Mouse (Mus musculus) midbrain, embryonic 10.5 days (tissue): ENCODE data around the gene Pinlyp. TPM values are rescaled to one million over a fixed set of nuclear protein-coding genes. Genes with fewer than 3 reads are reported as not detected.

Source experiments
- DNase-seq: peaks from one replicate; pipeline ENCODE4 v3.0.0-alpha.2; 2017; ENCODE audit warnings: low spot score
- H3K27ac ChIP-seq: fragments of 300-500 bp; sonication (generic); replicated peaks from 2 replicates; pipeline ENCODE4 v1.5.1; 2016; ENCODE audit warnings: mild to moderate bottlenecking
- H3K27me3 ChIP-seq: fragments of 300-500 bp; sonication (generic); 2 replicates; pipeline ENCODE4 v1.6.1; 2016; ENCODE audit warnings: low read depth, mild to moderate bottlenecking; ENCODE audit not compliant: poor library complexity, severe bottlenecking
- H3K36me3 ChIP-seq: fragments of 300-500 bp; sonication (generic); 2 replicates; pipeline ENCODE4 v1.6.1; 2016; ENCODE audit warnings: mild to moderate bottlenecking, moderate library complexity
- H3K4me1 ChIP-seq: fragments of 300-500 bp; sonication (generic); 2 replicates; pipeline ENCODE4 v1.6.1; 2016
- H3K4me3 ChIP-seq: fragments of 300-500 bp; sonication (generic); 2 replicates; pipeline ENCODE4 v1.5.1; 2016; ENCODE audit warnings: mild to moderate bottlenecking, moderate library complexity
- H3K9me3 ChIP-seq: fragments of 300-500 bp; sonication (generic); replicated peaks from 2 replicates; pipeline ENCODE4 v1.6.1; 2016; ENCODE audit warnings: mild to moderate bottlenecking
- WGBS: fragments of 180-500 bp; shearing (Covaris S2); methylation state at CpG from one replicate; pipeline ENCODE4 v1.1.7; 2016; 5-methylcytosine and 5-hydroxymethylcytosine counted together
- polyA plus RNA-seq: library from polyadenylated mRNA; unstranded; fragments of >200 nt; fragmentation: Nextera tagmentation; extraction: Ambion mirVana; gene quantifications from 2 replicates; pipeline ENCODE4 v1.2.1, GENCODE M21; 2016

Pinlyp gene
- polyA plus RNA-seq, 1 experiment from 2014 or later = 0.14 TPM

DNA sequence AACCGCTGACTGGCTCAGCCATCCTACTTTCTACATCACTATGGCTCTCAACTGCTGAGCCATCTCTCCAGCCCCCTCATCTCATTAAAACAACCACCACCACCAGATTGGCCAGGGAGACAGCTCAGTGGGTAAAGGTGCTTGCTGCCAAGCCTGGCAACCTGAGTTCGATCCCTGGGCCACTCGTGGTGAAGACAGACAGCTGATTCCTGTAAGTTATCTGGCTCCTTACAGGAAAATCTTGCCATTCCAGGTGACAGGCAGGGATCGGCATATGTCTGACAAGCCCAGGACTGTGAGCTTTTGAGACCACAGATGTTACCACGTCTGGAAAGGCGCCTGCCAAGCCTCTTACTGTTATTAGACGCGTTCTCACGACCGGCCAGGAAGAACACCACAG lies 31.9 kb upstream of the Pinlyp start:
- Histone ChIP-seq H3K4me1 (no peaks in the 10 kb centered on the region), H3K27ac (no peak overlapping the region), H3K4me3 (no peak overlapping the region), H3K9me3 (no peaks in the 10 kb centered on the region), H3K27me3 (no peaks in the 10 kb centered on the region), H3K36me3 (peaks cover 8% of the 10 kb centered on the region)
- no peak for DNase-seq
- 92% methylated on average over 10 of the region's 10 CpGs for WGBS

DNA sequence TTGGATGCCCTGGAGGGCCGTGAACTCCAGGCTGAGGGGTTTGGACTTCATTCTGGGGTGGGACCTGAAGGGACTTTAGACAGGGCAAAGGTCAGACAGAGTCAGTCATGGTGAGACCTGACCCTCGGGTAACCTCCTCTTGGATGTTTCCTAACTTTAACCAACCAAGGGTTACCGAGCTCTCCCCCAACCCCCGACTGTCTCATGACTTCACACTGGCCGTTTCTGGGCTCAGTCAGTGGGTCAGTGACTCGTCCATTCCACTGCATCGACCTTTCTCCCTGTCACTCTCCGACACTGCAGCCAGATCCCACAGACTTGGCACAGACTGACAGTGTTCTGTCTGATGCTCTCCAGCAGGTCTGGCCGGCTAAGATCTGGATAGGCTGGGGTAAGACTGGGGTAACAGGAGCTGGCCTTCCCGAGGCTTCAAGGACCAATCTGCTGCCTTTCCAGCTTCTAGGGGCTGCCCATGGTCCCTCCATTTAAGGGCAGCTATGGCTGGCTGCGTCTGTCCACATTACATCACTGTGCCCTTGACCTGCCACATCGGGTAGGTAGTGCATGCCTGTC lies 28.4 kb upstream of the Pinlyp start:
- Histone ChIP-seq H3K27ac (no peak overlapping the region), H3K27me3 (no peaks in the 10 kb centered on the region), H3K4me3 (no peak overlapping the region), H3K4me1 (no peaks in the 10 kb centered on the region), H3K9me3 (no peaks in the 10 kb centered on the region), H3K36me3 (peaks cover 42% of the 10 kb centered on the region)
- no peak for DNase-seq
- 70% methylated on average over 12 of the region's 12 CpGs for WGBS

DNA sequence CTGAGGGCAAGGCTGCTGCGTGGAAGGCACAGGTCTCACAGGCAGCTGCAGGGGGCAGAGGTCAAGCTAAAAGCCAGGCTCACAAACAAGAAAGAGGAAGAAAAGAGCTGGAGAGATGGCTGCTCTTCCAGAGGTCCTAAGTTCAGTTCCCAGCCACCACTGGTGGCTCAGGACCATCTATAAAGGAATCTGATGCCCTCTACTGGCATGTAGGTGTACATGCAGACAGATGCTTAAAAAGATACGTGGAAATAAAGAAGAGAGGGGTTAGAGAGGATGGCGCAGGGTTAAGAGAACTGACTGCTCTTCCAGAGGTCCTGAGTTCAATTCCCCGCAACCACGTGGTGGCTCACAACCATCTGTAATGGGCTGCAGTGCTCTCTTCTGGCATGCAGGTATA lies 26.5 kb upstream of the Pinlyp start:
- H3K4me3 ChIP-seq = no peak overlapping the region
- H3K9me3 ChIP-seq = no peaks in the 10 kb centered on the region
- 60% methylated on average over 5 of the region's 5 CpGs for WGBS
- DNase-seq = no peak
- H3K27me3 ChIP-seq = no peaks in the 10 kb centered on the region
- H3K36me3 ChIP-seq = peaks cover 61% of the 10 kb centered on the region
- H3K27ac ChIP-seq = no peak overlapping the region
- no peaks in the 10 kb centered on the region for H3K4me1 ChIP-seq

DNA sequence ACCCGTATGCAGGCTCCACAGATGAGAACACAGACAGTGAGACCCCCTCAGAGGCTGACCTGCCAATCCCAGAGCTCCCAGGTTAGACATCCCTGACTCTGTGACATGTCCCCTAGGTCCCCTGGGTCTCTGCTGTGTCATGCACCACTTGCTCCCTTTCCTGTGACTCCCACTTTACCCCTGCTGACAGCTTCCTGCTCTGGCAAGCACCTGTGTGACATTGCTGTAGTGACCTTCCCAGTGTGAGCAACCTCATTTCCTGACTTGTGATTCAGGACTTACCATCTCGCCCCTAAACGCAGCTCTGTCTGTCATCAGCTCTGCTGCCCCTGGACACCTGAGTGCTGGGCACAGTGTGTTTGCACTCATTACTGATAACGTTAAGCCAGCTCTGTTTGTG lies 25.2 kb upstream of the Pinlyp start:
- Histone ChIP-seq H3K36me3 (peaks cover 74% of the 10 kb centered on the region), H3K27ac (no peak overlapping the region), H3K4me1 (no peaks in the 10 kb centered on the region), H3K27me3 (no peaks in the 10 kb centered on the region), H3K9me3 (no peaks in the 10 kb centered on the region), H3K4me3 (no peak overlapping the region)
- no peak for DNase-seq
- WGBS = 92% methylated on average over 4 of the region's 4 CpGs

DNA sequence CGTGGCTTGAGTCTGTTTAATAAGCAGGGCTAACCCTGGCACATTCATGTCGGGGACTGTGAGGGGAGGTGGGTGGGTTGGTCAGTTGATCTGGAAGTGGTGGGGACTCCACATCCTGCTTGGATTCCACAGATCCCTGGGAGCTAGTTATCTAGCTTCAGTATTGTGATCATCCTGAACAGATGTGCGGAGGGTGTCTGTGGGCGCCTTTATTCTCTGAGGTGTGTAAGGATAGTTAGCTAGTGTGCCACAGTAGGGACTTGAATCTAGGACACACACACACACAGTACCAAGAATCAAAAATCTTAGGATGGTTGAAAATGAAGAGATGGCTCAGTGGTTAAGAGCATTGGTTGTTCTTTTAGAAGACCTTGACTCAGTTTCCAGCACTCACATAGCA lies 22.6 kb upstream of the Pinlyp start:
- Histone ChIP-seq H3K27me3 (no peaks in the 10 kb centered on the region), H3K4me1 (no peaks in the 10 kb centered on the region), H3K9me3 (no peaks in the 10 kb centered on the region), H3K4me3 (no peak overlapping the region), H3K27ac (no peak overlapping the region), H3K36me3 (peaks cover 97% of the 10 kb centered on the region)
- no peak for DNase-seq
- 87% methylated on average over 4 of the region's 4 CpGs for WGBS

DNA sequence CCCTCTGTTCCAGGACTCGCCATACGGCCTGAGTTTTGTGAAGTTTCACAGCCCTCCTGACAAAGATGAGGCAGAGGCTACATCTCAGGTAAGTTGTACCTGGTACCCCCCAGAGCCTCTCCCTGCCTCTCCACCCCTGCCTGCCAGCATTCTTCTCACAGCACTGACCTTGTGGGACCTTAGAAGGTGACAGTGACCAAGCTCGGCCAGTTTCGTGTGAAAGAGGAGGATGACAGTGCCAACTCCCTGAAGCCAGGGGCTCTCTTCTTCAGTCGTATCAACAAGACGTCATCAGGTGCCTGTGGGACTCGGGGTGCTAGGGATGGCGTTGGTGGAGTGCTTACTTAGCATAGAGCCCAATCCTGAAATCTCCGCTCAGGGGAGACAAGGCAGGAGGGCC lies 20.3 kb upstream of the Pinlyp start:
- H3K4me1 ChIP-seq = no peaks in the 10 kb centered on the region
- H3K36me3 ChIP-seq = peaks cover 97% of the 10 kb centered on the region
- no peaks in the 10 kb centered on the region for H3K27me3 ChIP-seq
- no peak for DNase-seq
- H3K27ac ChIP-seq = no peak overlapping the region
- no peaks in the 10 kb centered on the region for H3K9me3 ChIP-seq
- no peak overlapping the region for H3K4me3 ChIP-seq
- 94% methylated on average over 9 of the region's 9 CpGs for WGBS

DNA sequence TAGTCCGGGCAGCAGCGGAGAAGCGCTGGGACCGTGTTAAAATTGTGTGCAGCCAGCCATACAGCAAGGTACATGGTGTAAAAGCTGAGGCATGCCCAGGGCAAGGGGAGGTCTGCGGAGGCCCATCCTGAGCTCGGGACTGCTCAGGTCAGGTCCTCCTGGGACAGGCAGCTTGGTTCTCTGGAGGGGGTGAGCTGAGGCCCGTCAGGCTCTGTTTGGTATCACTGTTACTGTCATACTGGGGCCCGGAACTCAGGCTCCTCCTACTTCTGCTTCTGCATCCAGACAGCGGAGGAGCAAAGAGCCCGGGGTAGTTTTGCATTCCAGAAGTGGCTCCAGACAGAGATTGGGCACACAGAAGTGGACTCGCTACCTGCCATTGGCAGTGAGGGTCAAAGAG lies 19.7 kb upstream of the Pinlyp start:
- H3K36me3 ChIP-seq = peaks cover 97% of the 10 kb centered on the region
- H3K27ac ChIP-seq = no peak overlapping the region
- no peak for DNase-seq
- no peaks in the 10 kb centered on the region for H3K9me3 ChIP-seq
- no peaks in the 10 kb centered on the region for H3K4me1 ChIP-seq
- no peak overlapping the region for H3K4me3 ChIP-seq
- 94% methylated on average over 11 of the region's 11 CpGs for WGBS
- no peaks in the 10 kb centered on the region for H3K27me3 ChIP-seq

DNA sequence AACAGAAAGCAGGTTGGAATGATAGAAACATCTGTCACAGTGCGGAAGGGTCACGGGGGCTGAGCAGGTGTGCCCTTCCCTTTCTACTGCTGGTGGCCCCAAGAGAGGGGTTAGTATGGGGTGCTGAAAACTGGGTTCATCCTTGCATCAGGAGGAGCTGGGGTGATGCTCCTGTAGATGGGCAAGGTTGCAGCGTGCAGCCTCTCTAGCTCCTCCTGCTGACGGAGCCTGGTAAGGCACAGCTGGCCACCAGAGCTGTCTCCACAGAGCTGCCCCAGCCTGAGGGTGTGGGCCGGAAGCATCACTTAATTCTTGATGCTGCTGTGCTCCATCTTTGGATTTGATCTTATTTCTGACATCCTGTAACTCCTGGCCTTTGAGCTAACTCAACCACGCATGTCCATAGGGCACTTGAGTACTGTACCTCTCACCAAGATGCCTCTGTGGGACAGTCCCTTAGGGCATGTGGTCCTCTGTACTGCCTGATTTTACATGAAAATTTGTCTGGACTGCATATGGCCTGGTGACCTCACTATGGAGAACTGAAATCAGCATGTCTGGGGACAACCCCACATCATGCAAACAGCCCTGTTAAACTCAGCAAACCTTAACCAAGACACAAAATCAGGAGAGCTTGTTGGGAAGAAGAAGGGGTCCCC lies 18.8 kb upstream of the Pinlyp start:
- H3K36me3 ChIP-seq = peaks cover 97% of the 10 kb centered on the region

DNA sequence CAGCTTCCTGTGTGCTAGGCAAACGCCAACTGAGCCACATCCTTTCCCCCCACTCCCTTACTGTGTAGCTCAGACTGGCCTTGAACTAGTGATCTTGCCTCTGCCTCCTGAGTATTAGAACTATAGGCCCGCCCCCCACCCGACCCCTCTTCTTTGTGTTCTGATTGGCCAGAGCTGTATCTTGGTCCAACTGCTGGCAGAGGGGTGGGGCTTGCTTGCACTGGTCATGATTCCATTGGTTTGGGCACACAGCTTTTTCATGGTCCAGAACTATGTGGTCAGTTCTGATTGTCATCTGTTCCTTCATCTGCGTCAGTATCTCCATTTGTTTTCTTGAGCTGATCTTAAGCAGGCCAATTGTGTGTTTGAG lies 17.9 kb upstream of the Pinlyp start:
- Histone ChIP-seq H3K9me3 (no peaks in the 10 kb centered on the region), H3K36me3 (peaks cover 98% of the 10 kb centered on the region), H3K27me3 (no peaks in the 10 kb centered on the region), H3K4me3 (no peak overlapping the region), H3K27ac (no peak overlapping the region), H3K4me1 (no peaks in the 10 kb centered on the region)
- no peak for DNase-seq
- WGBS = 89% methylated on average over 4 of the region's 4 CpGs

More for the DNA sequence above, 18.8 kb upstream of the Pinlyp start:
- 65% methylated on average over 6 of the region's 6 CpGs for WGBS
- peak; percentile 71 for DNase-seq
- Histone ChIP-seq H3K4me3 (no peak overlapping the region), H3K9me3 (no peaks in the 10 kb centered on the region), H3K4me1 (no peaks in the 10 kb centered on the region), H3K27ac (no peak overlapping the region), H3K27me3 (no peaks in the 10 kb centered on the region)

DNA sequence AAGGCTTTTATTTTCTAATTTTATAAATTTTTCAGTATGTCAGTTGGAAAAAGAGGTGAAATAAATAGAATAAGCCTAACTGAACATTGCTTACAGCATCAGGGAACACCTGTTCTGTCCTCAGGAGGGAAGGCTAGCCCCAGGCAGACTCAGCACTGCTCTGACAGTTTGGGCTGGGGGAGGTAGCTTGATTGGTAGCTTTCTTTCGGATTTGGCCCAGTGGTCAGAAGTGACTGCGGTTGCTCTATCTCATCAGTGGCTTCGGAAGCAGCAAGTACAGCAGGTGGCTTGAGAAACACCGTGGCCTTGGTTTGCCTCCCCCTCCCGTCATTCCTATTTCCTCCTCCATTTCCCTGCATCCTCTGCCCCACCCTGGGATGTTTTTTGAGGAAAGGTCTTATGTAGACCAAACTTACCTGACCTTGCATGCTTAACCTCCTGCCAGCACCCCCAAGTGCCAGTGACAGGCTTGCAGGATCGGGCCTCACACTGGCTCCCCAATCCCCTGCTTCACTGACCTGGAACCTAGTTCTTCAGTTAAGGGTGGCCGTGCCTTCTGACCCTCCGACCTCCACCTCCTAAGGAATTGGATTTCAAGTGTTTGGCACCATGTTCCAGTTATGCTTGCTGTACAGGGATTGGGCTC lies 17.4 kb upstream of the Pinlyp start:
- WGBS = 94% methylated on average over 8 of the region's 8 CpGs
- no peak for DNase-seq
- H3K27ac ChIP-seq = no peak overlapping the region
- no peaks in the 10 kb centered on the region for H3K9me3 ChIP-seq
- H3K4me3 ChIP-seq = no peak overlapping the region
- H3K36me3 ChIP-seq = peaks cover 98% of the 10 kb centered on the region
- H3K27me3 ChIP-seq = no peaks in the 10 kb centered on the region
- H3K4me1 ChIP-seq = no peaks in the 10 kb centered on the region

DNA sequence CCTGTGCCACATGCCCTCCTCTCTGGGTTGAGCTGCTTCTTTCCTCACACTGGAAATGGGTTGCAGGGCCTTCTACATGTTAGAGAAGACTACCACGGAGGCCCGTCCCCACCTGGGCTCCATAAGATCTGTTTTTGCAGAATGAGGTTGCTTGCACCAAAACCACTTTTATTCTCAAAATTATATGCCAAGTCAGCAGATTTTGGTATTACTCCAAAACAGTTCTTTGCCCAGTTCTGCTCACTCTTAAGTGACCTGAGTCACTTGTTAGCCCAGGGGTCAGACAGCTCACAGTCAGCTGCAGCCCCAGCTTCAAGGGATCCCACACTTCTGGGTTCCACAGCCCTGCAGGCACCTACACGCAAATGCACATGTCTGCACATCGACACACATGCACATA lies 15.5 kb upstream of the Pinlyp start:
- WGBS = 95% methylated on average over 4 of the region's 4 CpGs
- Histone ChIP-seq H3K4me1 (no peaks in the 10 kb centered on the region), H3K9me3 (no peaks in the 10 kb centered on the region; the same call in 1 of the 2 replicates), H3K36me3 (peaks cover 91% of the 10 kb centered on the region), H3K4me3 (no peak overlapping the region), H3K27me3 (no peaks in the 10 kb centered on the region), H3K27ac (no peak overlapping the region)
- no peak for DNase-seq

DNA sequence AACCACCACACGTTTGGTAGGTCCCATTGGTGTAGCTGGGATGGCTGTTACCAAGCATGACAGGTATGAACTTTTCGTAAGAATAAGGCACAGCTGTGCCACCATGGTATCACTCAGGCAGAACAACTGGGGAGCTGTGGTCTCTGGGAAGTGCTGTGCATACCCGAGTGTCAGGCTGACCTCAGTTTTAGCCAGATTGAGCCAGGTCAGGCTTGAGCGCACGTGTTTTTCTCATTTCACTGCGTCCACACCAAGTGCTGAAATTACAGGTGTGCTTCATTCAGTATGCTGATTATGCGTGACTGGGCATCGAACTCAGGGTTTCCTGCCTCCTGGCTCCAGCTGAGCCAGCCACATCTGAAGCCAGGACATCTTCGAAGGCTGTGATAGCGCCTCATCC lies 9.9 kb upstream of the Pinlyp start:
- no peak overlapping the region for H3K27ac ChIP-seq
- peaks cover 91% of the 10 kb centered on the region for H3K36me3 ChIP-seq
- DNase-seq = no peak
- no peaks in the 10 kb centered on the region; the same call in 1 of the 2 replicates for H3K9me3 ChIP-seq
- WGBS = 95% methylated on average over 10 of the region's 10 CpGs
- H3K27me3 ChIP-seq = no peaks in the 10 kb centered on the region
- H3K4me3 ChIP-seq = no peak overlapping the region
- no peaks in the 10 kb centered on the region for H3K4me1 ChIP-seq

DNA sequence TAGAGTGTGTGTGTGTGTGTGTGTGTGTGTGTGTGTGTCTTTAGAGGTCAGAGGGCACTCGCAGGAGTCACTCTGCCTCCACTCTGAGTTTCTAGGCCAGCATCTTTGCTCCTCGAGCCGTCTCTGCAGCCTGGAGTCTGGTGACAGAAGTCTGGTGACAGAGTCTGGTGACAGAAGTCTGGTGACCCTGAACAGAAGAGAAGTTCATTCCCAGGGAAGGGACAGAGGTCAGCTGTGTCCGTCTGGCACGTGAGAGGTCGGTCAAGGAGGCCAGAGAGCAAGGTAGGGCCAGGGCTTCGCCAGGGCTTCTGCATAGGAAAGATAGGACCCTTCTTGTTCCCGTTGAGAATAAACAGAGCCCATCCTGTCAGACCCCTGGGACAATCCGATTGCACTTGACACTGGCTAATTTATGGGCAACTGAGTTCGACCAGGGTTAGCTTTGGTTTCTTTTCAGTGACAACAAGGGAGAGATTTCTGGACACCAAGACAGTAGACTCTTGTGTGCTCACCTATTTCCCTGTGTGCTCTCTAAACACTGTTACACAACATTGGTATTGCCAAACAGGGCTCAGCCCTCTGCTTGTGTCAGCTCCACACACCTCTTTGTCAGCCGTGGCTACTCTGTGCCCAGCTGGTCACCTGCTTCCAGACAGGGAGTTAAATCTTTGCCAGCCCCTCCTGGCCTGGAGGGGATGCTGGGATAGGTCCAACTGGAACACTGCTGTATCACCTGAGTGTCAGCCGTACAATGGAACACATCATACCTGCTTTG lies 6.3 kb upstream of the Pinlyp start:
- Histone ChIP-seq H3K27me3 (no peaks in the 10 kb centered on the region), H3K4me3 (no peak overlapping the region), H3K9me3 (no peaks in the 10 kb centered on the region; the same call in 1 of the 2 replicates), H3K36me3 (peaks cover 89% of the 10 kb centered on the region), H3K27ac (no peak overlapping the region), H3K4me1 (peaks cover 10% of the 10 kb centered on the region)
- WGBS = 90% methylated on average over 12 of the region's 12 CpGs
- DNase-seq = no peak
